Mouse (Mus musculus): Measurements from ENCODE around the gene Sept7.
"Not testable (repeated sequence)": the region's sequence is repeated elsewhere in the genome, so short reads cannot be mapped to it uniquely, and the experiment has no call there.

The Sept7 gene

DNA sequence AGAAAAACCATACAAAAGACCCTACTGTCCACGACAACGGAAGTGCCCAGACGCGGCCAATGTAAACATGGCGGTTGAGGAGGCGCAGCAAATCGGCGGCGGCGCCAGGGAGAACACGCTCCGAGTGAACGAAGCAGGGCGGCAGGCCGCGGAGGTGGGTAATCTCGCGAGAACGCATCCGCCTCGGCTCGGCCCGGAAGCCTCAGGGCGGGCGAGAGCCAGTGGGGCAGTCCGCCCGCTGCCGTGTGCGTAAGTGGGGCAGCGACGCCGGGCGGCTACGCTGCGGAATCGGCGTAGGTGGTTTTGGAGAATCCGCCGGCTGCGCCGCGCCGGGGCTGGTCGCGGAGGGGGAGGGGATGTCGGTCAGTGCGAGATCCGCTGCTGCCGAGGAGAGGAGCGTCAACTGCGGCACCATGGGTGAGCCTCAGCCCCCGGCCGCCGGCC lies at the start of gene Sept7:
Sept7 (plus strand) TSS at position 157 of the 444 bp plus-strand sequence.
- DNase-seq (ENCODE audit: low spot score in 2 of 2): peak; percentile 99

DNA sequence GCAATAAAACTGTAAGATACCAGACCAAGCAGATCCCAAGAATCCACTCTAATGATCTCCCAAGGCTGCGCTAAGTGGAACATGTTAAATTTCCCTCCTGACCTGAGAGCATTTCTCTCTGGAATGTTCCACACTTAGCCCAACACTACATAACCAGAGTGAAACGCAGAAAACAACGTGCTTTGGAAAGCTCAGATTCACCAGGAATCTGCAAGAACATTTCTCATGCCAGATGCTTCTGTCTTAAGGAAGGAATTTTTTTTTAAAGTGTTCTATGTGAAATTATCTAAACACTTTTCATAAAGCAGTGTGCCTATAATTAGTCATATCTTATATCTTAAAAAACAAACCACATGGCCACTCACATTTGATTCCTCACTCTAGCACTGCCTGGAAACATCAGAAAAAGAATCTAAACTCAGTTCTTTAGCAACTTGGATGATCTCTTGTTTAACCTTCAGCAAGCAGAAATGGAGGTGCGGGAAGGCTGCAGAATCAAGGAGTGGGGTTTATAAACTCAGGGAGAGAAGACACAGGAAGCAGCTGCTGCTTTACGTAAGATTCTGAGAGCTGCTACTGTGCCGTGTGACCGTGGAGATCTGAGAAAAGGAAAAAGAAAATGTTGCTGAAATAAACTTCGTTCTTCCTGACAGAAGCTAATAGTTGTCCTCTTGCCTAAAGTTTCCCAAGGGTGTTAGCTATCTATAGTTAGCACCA lies 44.0 kb upstream of the Sept7 start:
- DNase-seq (ENCODE audit: low spot score in 2 of 2): no peak

DNA sequence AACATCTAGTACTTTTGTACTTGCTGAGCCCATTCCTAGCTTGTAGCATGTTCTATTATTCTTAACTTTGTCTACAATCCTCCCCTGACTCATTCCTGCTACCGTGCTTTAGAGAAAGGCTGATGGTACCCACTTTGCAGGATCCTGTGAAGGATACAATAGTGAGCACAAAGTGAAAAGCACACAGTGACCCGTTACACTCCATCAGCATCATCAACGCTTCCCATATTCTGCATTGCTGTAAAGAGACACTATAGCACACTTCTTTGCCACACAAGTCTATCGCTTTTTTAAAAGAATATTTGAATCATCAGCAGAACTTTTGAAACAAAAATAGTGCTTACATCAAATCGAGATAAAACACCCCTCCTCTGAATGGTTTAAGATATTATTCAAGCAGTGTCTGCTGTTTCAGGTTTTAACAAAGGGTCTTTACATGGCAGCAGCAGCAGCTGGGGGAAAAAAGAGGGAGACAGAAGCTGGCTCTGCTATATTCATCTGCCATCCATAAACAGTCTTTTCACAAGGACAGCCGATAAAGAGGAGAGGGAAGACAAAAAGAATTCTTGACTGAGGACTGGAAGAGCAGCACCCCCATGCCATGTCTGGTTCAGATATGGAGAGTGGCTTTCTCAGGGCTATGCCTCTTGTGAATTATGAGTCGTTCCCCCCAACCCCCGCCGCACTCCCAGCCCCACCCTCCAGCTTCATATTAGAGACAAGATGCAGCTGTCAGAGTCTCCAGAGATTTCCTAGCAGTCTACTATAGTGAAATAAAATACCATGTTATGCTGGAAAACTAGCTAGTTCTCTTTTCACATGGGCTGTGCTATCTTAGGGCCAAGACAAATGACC lies 39.7 kb upstream of the Sept7 start:
- DNase-seq (ENCODE audit: low spot score in 2 of 2): no peak

DNA sequence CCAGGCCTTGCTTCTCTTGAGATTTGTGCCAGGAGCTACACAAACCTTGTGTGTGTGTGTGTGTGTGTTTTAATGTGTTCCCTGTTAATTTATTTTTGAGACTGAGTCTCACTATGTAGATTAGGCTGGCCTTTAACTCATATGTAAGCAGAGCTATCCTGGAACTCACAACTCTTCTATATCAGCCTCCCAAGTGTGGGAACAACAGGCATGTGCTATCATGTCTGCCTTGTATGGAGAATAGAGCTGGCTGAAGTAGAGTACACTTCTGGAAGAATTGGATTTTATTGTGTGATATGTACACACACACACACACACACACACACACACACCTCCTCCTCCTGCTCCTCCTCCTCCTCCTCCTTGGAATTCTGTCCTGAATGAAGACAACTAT lies 39.1 kb upstream of the Sept7 start:
- no peak for DNase-seq (ENCODE audit: low spot score in 2 of 2)

DNA sequence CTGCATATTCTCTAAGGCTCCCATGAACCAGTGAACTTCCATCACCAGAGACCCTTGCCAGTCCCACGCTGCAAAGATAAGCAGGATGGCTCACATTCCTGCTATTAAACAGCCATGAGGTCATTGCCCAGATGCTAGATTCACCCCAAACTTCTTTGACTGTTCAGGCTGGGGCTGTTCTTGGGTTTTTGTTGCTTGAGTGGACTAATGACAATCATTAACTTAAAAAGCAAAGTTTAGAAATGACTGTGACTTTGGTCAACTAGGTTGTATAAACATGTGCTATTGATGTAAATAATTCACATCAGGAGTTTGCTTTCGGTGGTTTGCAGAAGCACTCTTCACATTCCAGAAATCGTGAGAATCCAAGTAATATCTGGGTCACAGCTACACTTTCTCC lies 36.8 kb upstream of the Sept7 start:
- no peak for DNase-seq (ENCODE audit: low spot score in 2 of 2)

DNA sequence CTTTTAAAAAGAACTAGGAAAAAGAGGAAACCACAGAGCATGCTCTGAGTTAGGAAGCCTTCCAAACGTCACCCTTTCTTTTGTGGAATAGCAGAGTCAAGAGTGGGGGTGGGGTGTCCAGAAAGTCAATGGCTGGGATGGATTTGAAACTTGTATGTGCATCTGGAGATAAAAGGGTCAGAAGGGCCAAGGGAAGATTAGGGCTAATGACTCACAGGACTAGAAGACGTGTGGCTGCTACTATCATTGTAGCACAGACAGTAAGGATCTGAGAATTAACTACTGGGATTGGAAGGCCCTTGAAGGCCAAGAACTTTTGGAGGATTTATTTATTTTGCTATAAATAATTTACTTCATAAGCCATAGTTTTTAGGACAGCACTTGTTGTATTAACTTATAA lies 36.0 kb upstream of the Sept7 start:
- DNase-seq (ENCODE audit: low spot score in 2 of 2): no peak

DNA sequence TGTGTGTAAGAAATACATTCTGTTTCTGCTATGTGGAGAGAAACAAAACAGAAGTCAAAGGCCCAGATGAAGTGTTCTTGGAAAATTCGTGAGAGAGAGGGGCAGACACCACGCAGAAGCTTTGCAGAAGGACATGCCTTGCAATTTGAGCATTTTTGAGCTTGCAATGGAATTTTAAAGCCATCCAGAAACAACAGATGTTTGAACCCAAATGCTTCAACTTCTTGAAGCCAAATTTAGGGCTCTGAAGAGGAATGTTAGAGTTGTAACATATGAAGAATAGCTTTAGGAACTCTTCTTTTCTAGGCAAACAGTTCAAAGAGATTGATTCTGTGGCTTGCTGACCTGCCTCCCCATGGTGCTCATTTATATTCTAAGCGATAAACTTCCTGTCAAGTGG lies 33.3 kb upstream of the Sept7 start:
- no peak for DNase-seq (ENCODE audit: low spot score in 2 of 2)

DNA sequence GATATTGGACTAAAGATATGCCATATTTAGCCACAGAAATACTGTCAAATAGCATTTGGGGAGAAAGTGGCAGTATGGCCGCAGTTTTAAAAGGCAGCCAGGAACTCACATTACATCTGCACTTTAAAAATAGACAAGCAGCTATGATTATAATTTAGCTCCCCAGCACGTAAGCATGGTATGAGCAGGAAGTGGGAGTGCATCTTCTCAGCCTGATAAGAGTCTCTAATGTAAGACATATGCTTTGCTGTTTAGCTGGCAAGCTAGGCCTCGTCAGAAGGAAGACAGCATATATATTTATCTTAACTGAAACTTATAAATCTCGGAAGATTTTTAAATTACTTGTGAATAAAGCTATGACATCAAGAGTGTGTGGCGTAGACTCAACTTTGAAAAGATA lies 32.4 kb upstream of the Sept7 start:
- DNase-seq (ENCODE audit: low spot score in 2 of 2): no peak

DNA sequence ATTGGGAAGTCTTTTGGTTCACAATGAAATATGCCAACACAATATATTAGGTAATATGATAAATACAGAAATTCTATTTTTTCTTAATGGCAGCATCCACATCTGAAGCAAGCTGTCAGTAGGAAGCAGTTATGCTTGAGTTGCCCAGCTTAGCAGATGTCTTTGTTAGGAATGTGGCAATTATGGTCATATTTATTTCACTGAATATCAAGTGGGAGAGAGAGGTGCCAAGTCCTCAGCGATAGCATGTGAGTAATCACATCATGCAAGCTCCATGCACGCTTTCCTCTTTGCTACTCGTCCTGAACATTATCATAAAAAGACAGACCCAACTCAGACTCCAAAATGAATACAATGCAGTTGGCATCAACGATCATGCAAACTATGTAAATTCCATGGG lies 27.3 kb upstream of the Sept7 start:
- no peak for DNase-seq (ENCODE audit: low spot score in 2 of 2)

DNA sequence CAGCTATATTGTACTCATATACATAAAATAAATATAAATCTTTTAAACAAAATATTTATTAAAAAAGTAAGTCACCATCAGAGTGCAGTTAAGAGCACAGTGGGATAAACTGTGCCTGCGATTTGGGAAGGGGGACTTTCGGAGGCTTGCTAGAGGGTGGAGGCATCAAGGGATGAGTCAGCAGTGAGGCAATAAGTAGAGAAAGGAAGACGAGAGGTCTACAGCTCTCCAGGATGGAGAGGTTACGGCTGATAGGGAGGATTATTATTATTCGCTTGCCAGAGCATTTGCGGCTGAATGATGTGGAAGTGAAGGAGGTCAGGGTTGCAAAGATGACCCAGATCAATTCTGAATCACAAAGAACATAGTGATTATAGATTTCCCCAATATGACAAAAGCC lies 22.5 kb upstream of the Sept7 start:
- no peak for DNase-seq (ENCODE audit: low spot score in 2 of 2)

DNA sequence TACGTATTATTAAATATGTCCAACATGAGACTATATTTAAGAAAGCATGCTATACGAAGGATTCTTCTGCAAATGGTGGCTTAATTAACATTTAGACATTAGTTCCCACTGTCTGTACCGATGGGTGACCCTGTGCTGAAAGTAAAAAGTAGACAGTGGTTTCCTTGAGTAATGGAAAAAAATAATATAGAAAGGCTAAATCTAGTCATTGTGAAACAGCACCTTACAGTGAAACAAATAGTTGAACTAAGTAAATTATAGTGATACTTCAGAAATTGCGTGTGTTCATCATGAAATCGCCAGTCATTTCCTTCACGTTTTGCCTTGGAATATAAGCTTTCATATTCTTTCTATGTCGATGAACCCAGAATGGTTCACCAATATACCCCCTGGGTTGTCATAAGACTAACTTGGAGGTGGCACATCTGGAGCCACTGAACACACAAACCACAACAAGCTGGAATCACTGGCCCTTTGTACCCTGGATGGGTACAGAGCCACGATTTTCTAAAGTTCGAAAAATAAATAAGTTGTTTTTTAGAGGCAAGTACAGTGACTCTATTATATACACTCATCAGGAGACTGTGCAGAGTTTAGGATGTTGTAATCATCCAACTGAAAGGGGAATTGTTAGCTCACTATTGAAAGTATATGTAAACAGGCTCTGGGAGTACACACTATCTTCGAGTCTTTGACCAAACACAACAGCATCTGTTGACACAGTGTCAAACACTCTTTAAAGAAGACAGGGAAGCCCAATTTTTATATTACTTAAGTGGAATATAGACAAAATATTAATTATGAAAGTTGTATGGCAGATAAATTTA lies 21.8 kb upstream of the Sept7 start:
- DNase-seq (ENCODE audit: low spot score in 2 of 2): no peak

DNA sequence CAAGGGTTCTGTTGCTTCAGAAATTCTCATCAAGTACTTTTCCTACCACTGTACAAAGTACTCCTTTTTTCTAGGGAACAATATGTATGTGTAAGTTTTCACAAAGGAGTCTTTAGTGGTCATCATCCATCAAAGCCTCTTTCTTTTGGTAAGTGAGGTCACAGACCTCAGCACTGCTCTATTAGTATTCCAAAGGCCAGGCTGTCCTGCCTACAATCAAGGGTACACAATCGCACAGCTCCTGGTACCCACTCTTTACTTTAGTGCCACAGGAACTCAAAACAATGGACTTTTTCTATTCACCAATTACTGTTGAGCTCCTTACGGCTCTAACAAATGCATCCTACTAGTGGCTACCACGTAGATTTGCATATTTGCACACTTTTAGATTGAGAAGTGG lies 11.2 kb upstream of the Sept7 start:
- no peak for DNase-seq (ENCODE audit: low spot score in 2 of 2)

DNA sequence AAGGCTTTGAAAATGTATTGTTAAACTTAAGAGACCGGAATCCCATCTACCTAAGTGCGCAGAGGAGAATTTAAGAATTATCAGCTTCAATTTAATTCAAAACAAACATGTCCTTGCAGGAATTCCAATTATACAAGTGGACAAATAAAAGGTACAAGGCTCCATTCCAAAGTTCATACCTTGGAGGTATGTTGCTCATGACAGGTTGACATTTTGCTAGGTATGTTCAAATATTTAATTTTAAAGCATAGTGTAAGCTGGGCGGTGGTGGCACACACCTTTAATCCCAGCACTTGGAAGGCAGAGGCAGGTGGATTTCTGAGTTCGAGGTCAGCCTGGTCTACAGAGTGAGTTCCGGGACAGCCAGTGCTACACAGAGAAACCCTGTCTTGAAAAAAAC lies 10.5 kb upstream of the Sept7 start:
- not testable (repeated sequence) for DNase-seq (ENCODE audit: low spot score in 2 of 2)

DNA sequence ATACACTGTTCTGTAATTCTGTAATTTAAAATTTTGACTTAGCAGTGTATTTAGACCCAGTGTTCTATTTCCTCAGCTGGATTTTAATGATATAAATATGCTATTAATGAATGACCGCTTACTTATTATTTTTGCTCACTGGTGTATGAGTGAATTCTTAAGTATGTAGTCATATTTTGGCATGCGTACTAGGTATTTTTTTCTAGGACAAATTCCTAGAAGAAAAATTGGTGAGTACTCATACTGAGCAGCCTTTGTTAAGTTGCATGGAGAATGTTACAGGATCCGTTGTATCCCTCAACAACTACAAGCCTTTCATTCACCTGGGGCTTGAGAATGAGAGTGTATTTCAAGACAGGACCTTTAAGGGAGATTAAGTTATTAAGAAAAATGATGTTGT lies 10.0 kb upstream of the Sept7 start:
- no peak for DNase-seq (ENCODE audit: low spot score in 2 of 2)

DNA sequence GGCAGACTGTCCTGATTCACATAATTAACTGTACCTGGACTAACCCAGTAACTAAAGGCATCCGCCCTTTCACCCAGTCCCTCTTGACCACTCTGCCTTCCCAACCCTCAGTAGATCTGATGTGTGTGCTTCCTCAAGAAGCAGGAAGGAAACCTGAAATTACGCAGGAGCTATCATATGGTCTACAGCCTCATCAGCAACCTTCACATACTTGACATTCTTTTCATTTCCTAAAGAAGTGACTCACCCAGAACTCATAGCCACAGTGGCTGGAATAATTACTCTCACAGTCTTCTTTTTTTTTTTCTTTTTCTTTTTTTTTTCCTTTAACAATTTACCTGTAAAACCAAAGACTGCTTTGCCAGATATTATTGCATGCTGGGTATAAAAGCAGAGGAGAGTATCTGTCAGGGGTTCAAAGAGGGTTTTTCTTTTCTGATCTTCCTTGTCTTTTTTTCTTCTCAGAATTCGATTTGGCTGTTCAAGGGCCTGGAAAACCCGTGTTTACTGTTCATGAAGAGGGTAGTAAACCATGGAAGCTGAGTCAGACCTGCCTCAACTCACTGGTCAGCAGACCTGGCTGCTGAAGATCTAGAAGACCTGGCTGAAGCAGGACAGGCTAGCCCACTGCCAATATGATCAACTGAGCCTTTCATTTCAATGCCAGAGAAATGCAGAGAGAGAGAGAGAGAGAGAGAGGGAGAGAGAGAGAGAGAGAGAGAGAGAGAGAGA lies 8.1 kb upstream of the Sept7 start:
- no peak for DNase-seq (ENCODE audit: low spot score in 2 of 2)

DNA sequence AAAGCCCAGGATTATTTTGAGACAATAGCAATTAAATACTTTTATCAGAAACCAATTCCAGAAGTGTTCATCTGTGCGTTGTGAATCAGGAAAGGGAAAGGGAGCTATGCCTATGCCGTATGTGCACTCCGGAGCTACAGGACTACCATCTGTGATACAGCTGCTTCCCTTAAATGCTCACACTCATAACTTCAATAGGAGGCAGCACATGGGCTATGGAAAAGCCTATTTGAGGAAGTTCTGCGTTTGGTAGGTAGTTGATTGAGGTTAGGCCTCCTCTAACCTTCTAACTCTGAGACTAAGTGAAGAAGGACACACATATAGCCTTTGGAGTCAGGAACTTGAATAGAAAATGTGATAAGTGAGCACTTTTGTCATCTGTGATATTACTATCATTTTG lies 7.1 kb upstream of the Sept7 start:
- DNase-seq (ENCODE audit: low spot score in 2 of 2): no peak

DNA sequence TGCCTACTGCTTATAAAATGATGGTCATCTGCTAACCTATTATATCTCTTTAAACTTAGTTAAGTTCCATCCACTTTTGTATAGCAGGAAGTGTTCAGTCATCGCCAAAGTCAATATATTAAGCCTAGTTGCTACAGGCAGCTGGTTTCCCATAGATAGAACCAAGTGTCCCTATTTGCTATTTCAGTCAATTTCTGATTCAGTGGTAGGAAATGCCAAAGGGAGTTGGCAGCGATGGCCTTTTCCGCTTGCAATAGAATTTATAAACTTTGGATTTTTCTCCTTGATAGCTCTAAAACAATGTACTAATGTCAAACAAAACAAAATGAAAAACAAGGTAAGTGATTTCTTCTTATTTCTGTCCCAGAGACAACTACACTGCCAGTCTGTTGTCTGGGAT lies 5.7 kb upstream of the Sept7 start:
- DNase-seq (ENCODE audit: low spot score in 2 of 2): no peak

DNA sequence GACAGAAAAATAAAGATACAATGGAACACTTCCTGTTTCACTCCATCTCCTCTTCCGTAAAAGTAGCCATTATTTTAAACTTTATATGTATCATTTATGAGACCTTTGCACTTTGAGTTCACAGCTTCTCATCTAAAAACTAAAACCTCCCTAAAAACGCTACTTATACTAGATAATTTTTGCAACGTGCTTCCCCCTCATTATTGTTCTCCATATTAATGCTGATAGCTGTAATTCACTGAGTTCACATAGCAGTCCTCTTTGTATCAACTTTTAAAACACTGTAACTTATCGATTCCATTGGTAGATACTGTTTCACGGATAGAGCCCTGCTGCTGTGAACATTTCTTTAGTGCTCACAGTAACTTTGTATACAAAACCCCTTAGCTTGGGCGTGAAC lies 1.1 kb upstream of the Sept7 start:
- DNase-seq (ENCODE audit: low spot score in 2 of 2): no peak

DNA sequence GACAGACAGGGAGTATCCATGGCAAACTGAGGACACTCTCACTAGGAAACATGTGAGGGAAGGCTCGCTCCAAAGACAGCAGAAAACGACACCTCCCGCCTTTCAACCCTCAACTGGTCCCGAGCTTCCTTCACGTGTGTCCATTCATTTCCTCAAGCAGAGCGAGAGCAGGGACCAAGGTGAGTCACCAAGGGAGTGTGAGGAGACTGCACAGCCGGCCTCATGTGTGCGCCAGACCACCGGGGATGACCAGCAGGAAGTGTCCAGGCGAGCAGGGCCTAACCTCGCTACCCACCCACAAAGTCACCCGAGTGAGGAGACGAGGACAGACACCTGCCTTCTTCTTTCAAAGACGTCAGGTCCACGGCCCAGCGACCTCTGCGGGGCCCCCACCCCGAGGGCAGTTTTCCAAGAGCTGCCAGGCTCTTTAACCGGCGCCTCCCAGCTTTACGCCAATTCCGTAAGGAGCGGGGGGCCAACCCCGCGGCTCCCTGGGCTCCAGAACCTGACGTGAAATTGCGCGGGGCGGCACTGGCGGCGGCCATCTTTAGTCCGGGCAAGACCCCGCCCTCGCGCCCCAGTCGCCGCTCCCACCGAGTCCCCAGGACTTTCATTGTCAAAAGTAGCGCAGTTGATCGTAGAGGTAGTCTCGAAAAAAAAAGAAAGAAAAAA lies 492 bp upstream of the Sept7 start:
- peak; percentile 76 to 81 for DNase-seq (ENCODE audit: low spot score in 2 of 2)

DNA sequence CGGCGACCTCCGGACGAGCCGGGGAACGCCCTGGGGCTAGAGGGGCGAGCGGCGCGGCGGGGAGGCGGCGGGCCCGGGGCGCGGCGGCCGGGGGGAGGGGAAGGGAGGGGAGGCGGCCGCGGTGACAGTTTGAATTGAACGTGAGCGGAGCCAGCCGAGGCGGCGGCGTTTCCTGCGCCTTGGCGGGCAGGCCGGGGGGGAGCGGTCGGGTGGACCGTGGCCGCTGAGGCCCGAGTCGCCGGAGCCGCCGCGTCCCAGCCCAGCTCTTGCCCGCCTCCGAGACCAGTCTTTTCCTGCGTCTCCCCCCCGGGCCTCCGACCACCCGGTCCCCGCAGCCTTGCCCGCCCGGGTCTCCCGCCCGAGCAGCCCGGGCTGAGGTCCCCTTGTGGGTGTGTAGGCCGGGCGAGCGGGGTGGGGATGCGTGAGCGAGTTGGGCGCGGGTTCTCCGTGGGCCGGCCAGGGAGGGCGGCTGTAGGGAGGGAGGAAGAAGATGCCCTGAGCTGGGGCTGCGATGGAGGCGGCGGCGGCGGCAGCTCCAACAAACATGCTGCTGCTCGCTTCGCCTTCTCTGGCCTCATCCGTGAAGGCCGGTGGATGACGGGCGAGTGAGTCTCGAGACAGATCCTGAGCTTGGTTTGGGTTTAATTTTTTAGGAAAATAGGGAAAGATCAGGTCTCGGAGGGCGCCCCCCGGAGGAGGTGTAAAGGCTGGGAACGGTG lies 679 bp downstream of the Sept7 start:
- DNase-seq (ENCODE audit: low spot score in 2 of 2): peak in 1 of 2 experiments; percentile 67

DNA sequence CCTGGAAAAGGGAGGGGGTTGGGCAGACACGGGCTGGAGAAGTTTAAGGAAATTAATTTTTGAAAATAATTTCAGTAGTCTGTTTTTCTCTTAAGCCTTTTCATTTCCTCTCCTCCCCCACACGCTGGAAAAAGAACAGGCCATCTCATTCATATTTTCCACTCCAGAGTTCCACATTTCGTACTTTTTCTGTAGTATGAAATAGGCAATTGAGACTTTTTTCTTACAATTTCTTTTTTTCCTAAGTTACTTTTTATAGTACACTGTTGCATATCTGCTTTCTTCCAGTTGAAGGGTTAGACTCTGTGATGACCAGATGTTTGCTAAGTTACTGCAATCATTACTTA lies 1.2 kb downstream of the Sept7 start:
- no peak for DNase-seq (ENCODE audit: low spot score in 2 of 2)

Data from thymus, postnatal 10 days (tissue).